Mouse (Mus musculus): ENCODE data around the gene Asphd1.

Asphd1 gene

DNA sequence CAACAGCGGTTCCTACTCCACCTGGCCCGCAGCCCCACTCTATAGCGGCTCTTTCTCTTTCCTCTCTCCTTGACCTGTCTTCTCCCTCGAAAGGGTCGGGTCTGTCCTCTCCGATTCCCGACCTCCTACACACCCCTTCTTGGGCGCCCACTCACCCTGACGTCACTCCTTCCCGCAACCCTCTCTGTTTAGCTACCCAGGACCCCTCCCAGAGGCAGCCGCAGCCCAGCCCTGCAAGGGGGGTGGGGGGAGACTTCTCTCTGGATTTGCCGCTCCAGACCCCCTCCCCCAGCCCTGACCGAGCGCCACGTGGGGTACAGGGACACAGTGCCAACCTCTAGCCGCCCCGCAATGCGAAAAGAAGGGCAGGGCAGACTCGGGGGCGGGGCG lies at the start of gene Asphd1:
Asphd1 (minus strand) TSS at position 180 of the 390 bp plus-strand sequence.
- peak; percentile 89 to 93 for DNase-seq (ENCODE audit: low spot score in 2 of 2)

DNA sequence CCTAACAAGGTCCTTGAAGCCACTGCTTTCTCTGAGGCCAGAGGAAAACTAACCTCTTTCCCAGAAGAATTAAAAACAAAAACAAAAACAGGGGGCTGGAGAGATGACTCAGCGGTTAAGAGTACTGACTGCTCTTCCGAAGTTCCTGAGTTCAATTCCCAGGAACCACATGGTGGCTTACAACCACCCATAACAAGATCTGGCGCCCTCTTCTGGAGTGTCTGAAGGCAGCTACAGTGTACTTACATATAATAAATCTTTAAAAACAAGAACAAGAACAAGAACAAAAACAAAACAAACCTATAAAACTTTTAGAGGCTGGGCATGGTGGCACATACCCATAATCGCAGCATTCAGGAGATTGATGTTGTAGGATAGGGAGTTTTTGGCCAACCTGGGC lies 47.1 kb upstream of the Asphd1 start:
- DNase-seq (ENCODE audit: low spot score in 2 of 2): no peak

DNA sequence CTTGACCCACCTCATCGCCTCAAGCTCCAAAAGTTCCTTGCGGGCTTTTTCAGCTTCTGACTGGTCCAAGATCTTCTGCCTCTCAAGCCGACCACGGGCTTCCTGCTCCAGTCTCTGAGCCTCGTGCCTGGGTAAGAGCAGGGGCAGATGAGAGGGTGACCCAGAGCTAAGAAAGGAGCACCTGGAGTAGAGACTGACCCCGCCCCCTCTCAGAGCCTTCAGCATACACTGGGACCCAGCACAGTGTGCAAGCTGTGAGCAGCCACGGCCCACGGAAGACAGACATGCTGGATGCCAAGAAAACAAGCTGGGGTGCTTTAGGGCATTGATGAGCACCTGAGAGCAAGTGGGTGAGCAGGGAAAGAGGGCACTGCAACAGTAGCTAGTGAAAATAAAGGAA lies 39.4 kb upstream of the Asphd1 start:
- no peak for DNase-seq (ENCODE audit: low spot score in 2 of 2)

DNA sequence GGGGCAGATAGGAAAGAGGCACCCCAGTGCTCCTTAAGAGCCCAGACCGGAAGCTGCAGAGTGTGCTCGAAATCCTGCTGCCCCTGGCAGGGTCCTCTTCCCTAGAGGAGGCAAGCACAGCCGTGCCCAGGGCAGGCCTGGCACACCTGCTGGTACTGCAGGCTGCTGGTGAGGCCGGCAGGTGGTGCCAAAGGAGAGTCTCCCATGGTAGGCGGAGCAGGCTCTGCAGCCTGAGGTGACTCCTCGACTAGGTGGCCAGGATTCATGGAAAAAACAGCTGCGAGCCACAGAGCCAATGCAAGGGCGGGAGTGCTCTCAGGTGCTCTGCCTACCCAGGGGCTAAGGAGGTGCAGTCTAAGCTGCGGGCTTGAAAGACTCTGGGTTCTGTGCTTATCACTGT lies 36.9 kb upstream of the Asphd1 start:
- peak in 1 of 2 experiments; percentile 57 for DNase-seq (ENCODE audit: low spot score in 2 of 2)

DNA sequence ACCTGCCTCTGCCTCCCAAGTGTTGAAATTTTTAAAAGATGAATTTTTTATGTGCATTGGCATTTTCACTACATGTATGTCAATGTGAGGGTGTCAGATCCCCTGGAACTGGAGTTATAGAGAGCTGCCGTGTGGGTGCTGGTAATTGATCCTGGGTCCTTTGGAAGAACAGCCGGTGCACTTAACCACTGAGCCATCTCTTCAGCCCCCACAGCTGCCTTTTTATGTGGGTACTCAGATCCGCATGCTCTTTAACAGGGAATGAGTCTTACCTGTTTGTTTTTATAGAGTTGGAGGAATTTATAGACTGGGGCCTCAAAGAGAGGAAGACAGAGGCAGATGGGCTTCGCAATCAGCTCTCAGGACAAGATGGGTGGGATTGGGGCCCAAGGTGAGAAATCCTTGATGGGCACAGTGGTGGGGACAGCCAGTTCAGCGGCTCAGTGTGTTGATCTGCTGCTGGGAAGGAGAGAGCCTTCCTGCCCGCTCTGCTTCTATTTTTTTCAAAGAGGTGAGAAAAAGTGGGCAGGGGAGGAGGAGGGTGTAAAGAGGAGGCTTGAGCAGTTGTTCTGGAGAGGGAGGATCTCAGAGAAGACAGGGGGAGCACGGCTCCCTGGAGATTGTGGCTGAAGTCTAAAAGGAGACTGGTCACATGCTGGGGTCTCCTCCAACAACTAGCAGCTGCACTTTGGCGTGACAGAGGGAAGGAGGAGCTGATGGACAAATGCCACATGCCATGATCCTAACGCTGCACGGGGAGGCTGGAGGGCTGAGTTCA lies 35.5 kb upstream of the Asphd1 start:
- DNase-seq (ENCODE audit: low spot score in 2 of 2): no peak

DNA sequence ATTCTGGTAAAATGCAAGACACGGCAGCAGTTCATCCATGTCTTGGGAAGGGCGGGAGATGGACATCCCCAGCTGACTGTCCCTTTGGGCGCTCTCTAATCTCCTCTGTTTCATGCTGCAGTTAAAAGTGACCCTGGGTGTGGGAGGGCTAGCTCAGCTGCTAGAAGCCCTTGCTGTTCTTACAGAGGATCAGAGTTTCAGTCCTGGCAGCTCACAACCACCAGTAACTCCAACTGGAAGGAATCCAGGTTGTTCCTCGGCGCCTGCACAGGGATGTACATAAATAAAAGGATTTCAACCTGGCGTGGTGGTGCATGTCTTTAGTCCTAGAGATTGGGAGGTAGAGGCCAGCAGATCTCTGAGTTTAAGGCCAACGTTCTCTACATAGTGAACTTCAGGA lies 33.7 kb upstream of the Asphd1 start:
- DNase-seq (ENCODE audit: low spot score in 2 of 2): no peak

DNA sequence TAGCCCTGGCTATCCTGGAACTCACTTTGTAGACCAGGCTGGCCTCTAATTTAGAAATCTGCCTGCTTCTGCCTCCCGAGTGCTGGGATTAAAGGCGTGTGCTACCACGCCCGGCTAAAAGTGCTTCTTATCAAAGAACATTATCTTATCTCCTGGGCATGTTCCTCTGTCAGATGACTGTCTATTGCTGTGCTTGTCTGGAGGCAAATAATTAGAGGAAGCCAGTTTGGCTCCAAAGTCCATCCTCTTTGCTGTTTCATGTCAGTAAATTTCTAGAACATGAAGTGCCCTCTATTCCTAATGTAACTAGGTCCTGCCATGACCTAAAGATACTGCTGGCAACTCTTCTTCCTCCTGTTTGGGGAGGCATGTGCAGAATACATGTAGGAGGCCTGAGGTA lies 32.7 kb upstream of the Asphd1 start:
- no peak for DNase-seq (ENCODE audit: low spot score in 2 of 2)

DNA sequence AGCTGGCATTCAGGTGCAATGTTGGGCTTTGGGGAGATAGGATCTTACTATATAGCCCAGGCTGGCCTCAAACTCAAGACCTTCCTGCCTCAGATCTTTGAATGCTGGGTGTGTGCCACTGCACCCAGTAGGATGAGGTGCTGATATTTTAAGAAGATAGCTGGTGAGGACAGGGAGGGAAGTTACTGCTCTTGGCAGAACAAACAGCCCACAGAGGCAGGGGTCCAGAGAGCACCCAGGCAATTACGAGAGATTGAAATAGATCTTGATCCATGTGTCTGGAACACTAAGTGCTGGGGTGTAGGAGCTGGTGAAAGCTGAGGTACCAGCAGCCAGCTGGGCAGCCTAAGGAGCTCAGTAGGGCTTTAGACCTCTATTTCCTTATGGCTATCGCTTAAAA lies 32.2 kb upstream of the Asphd1 start:
- DNase-seq (ENCODE audit: low spot score in 2 of 2): no peak

DNA sequence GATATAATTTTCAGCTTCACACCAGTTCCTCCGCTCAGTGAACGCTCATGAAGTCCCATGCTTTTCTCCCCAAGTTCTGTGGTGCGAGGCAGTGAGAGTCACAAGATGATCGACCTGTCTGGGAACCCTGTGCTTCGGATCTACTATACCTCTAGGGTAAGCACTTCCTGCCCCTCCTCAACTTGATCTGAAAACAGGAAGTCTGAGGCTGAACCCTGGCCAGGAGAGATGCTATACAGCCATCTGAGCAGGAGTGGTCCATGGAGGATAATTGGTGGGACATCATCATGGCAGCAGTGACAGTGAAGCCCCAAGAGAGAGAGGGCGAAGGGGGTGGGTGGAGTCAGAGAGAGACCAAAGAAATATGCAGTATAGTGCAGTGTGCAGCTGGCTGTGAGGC lies 29.5 kb upstream of the Asphd1 start:
- no peak for DNase-seq (ENCODE audit: low spot score in 2 of 2)

DNA sequence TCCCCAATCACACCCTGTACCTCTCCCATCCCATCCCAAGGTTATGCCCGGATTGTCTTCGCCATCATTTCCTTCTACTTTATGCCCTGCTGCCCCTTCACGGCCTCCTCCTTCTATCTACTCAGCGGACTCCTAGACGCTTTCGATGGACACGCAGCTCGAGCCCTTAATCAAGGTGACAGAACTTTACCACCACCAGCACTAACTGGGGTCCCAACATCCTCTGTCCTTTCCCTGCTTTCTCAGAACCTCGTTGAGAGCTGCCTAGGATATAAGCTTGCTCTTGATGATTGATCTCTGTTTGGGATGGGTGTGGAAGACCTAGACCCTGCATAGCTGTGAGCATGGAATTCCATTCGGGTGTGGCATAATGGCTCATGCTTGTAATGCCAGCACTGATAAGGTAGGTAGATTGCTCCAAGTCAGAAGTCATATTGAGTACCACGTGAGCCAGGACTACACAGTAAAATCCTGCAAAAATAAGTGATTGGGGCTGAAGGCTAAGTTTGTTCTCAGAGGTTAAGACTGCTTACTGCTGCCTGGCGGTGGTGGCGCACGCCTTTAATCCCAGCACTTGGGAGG lies 27.6 kb upstream of the Asphd1 start:
- DNase-seq (ENCODE audit: low spot score in 2 of 2): no peak

DNA sequence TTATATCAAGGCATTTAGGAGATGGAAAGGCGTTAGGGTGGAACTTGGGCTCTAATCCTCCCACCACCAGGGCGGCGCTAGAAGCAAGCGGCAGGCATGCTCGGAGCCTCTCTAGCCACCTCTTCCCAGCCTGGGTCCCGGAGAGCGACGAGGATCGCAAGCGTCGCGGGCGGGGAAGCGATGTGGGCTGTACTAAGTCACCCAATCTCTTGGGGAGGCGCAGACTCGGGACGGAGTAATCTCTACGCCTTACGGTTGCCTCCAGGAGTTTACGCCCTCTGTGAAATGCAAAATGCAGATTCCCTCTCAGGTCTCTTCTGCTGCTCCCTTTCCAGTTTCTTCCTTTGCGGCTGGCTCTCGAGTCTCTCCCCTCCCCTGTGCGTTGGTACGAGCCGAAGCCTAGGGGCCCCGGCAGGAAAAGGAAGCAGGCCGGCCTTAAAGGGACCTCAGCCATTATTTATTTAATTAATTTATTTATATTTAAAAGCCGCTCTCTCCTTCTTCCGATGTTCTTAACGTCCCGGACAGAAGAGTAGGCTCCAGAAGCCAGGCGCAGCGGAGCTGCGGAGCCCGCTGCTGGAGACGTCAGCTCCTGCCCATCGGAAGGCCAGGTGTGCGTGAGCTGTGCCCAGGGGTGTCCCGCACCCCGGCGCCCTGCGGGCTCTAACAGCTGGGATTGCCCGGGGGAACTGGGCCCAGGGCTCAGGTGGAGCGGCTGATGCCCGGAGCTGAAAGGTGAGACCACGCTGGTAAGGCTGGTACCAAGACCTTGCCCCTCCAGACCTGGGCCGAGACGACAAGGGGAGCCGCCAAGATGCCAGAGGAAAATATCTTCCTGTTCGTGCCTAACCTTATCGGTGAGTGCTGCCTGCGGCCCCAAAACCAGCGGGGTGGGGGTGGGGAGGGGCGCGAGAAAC lies 26.8 kb upstream of the Asphd1 start, which contains the start of gene Cdiptos:
Cdiptos (minus strand) TSS at position 149 of the 917 bp plus-strand sequence.
- DNase-seq (ENCODE audit: low spot score in 2 of 2): peak; percentile 97 to 98

DNA sequence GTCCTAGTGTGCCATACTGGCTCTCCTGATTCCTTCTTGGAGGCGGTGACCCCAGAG lies 26.3 kb upstream of the Asphd1 start, which contains the start of gene Cdipt:
Cdipt (plus strand) TSS at position 22 of the 57 bp plus-strand sequence.
- DNase-seq (ENCODE audit: low spot score in 2 of 2): no peak

DNA sequence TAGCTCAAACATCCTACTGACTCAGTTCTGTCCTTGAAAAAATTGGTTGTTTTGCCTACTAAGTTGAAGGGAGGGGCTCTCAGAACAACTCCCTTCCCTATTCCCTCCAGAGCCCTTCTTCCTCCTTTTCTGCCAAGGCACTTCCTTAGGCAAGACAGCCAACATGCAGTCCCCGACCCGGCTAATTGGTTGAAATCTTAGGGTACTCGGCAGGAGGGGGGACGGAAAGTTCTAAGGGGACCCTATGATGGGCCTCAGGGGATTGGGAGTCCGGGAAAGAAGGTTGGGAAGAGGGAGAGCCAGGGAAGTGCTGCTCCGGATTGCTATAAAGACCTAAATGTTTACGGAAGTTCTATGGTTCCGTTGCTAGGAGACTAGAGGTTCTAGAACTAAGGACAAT lies 26.1 kb upstream of the Asphd1 start:
- no peak for DNase-seq (ENCODE audit: low spot score in 2 of 2)

DNA sequence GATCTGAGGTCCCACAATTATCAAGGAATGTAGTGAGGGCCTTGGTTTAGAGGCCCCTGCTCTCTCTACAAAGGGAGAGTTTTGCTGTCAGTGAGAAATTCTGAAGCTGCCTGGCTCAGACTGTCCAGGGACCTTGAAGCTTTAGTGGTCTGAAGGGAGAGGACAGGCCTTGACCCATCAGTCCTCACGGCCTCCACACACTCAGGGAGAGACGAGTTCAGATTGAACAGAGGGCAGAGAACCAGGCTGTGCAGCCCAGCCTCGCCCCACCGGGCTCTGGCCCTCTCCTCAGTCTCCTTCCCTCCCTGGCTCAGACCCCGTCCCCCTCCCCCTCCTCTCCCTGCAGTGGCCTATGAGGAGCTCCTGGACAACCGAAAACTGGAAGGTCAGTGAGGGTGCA lies 18.0 kb upstream of the Asphd1 start:
- no peak for DNase-seq (ENCODE audit: low spot score in 2 of 2)

DNA sequence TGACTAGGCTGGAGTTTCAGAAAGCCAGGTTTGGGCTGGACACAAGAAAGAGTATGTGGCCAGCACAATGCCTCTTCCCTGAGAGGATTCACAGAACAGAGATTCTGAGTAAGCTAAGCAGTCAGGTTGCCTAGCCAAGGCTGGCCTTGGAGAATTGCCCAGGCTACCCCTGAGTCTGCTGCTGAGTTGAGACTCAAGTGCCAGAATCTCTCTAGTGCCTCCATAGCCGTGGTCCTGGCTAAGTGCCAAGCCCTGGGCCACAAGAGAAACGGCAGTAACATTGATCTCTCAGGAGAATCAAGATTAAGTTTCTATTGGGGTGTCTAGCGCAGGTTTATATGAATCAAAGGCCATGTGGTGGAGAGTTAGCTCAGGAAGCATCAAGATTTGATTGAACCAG lies 16.2 kb upstream of the Asphd1 start:
- DNase-seq (ENCODE audit: low spot score in 2 of 2): no peak

DNA sequence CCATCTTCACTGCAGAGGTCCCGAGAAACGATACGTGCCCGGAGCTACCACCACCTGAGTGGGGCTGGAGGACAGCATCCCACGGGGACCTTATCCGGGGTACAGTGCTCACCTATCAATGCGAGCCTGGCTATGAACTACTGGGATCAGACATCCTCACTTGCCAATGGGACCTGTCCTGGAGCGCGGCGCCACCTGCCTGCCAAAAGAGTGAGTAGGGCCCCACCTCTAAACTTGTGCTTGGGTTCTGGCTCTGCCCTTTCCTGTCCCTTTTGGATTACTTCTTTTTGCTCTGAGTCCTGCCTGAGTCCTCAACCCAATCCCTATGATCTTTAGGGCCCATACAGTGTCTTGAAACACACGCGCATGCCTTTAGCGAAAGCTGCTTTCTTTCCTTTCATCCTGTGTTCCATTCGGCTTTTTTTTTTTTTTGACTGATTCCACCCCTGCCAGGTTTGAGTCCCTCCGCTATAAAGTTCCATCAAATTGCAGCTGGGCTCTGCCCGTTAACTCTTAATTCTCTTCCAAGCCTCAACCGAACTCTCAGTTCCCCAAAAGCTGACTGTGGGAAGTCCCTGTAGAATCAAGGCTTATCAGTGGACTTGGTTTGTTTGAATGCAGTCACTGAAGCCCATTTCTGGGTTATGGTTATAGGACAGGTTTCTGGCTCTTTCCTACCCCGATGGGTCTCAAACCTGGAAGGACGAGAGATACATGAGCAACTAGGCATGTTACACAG lies 14.3 kb upstream of the Asphd1 start:
- no peak for DNase-seq (ENCODE audit: low spot score in 2 of 2)

DNA sequence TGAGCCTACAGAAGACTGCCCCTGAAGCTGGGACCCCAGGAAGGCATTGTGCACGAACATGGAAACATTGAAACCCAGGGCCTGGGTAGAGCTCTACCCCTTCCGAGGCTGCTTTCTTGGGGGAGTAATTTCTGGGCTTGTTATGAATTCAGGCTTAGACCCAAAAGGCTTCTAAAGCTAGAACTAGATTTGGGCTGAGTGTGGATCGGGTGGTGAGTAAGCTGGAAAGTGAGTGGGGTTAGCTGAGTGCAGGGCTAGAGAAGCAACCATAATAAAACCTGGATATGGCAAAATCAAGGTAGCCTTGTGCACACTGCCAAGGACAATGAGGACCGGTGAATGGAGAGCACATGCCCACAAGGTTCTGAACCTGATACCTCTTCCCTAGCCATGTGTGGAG lies 12.6 kb upstream of the Asphd1 start:
- no peak for DNase-seq (ENCODE audit: low spot score in 2 of 2)

DNA sequence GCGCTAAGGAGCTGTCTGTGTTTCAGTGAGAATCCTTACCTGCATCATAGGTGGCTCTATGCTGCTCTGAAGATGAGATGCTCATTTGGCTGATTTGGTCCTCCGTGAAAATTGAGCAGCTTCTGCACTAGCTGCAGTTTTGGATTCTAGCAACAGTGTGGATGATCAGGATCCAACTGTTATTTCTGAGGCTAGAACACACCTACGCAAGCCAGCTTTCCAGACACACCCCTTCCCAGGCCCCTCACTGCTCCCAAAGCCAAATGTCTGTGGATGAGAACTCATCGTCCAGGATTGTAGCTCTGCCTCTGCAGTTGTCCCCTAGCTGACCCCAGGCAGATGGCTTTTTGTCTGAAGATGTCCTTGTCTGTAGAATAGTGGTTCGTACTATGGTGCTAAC lies 11.7 kb upstream of the Asphd1 start:
- no peak for DNase-seq (ENCODE audit: low spot score in 2 of 2)

DNA sequence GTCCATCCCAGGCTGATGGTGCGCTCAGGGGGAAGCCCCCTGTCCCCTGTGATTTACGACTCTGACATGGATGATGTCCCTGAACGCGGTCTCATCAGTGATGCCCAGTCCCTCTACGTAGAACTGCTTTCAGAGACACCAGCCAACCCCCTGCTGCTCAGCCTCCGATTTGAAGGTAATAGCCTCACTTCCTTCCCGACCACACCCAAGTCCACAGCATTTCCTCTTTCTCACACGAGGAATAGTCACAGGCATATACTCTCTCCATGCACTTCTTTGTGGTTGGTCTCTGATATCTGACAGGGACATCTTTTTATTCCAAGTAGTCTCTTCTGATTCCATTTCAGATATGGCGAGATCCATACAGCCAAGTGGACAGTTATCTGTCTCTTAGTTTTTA lies 10.4 kb upstream of the Asphd1 start:
- DNase-seq (ENCODE audit: low spot score in 2 of 2): no peak

DNA sequence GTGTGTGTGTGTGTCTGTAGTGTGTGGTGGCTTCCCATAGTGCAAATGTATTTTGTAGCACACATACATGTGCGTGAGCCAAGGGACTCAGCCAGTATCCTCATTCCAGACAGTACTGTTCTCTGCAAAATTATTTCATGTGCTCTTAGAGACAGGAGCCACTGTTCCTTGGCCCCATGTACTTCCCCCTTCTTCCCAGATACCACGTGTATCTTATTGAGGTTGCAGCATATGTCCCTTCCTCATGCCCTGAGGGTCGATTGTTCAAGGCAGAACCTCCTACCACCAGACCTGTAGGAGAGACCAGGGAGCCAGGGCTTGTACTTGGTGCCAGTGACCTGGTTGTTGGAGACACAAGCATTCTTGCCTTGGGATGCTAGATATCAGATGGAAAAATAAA lies 5.7 kb upstream of the Asphd1 start:
- no peak for DNase-seq (ENCODE audit: low spot score in 2 of 2)

DNA sequence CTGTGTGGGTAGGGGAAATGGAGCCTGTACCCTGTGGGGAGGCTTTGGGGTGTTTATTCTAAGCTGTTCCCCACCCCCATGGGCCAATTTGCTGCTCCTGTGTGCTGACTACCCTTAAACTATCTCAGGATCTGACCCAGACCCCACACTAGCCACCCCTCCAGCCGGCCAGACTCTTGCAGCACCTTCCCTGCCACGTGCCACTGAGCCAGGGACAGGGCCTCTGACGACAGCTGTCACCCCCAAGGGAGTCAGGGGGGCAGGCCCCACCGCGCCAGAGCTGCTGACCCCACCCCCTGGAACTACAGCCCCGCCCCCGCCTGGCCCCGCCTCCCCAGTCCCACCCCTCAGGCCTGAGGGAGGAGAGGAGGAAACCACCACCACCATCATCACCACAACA lies 3.3 kb upstream of the Asphd1 start:
- no peak for DNase-seq (ENCODE audit: low spot score in 2 of 2)

DNA sequence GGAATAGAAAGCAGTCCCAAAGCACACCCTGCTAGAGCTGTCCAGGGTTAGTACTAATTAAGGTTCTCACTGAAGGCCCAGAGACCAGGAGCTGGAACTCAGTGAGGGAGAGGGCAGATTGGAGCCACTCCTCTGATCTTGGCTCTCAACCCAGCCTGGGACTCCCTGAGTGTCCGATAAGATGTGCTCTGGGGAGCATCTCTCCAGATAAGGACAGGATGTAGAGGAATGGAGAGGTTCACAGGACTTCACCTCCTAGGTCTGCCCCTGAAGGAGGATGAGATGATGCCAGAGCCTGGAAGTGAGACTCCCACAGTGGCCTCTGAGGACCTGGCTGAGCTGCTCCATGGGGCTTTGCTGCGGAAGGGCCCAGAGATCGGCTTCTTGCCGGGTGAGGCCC lies 2.4 kb upstream of the Asphd1 start:
- DNase-seq (ENCODE audit: low spot score in 2 of 2): no peak
